9 mouse cellular contexts compared by ENCODE assay signal in the genomic region with DNA sequence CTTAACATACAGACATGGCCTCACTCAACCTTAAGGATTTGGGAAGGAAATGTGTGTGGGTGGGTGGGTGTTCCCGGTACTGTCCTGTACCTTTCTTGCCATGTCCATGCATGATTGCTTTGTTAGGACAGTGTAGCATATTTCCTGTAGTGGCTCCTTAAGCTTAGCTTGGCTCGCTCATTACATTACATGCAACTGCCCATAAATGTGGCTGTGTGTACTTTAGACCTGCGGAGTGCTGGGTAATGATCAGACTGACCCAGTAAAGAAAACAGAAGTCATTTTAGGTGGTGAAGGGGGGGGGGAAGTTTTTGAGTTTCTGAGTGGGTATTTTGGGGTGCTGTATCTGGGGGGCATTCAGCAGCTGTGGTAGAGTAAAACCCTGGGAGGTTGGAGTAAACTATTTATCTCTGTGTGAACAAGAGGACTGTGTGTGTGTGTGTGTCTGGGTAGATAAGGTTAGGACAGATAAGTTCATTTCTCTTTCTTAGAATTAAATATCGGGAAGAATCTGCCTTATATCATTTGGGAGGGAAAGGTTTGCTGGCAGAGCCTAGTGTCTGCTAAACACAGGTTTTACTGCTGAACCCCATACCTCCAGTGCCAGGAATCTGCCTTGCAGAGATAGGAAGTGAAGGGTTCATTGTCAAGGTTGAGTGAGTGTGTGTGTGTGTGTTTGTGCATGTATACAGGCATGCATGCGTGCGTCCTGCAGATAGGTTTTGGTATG. TPM values are rescaled to one million over a fixed set of nuclear protein-coding genes. Genes with fewer than 3 reads are reported as not detected.
DNase-seq lines count a peak whose midpoint lies in the region; ATAC-seq and TF ChIP-seq lines count a peak whose summit lies in the region.
"Had no signal": no experiment of that assay in that cellular context is flagged by ENCODE, and none has a peak within 500 bp of the region (broad histone marks: within the 10 kb centered on the region; RNA-seq: fewer than 3 reads in every experiment).

No protein-coding gene starts in this region.

- no peaks in the 10 kb centered on the region for H3K27me3 ChIP-seq in kidney, embryonic 14.5 days (ENCODE audit: control insufficient read depth, insufficient read depth, low read length)
- no peaks in the 10 kb centered on the region for H3K27me3 ChIP-seq in heart, postnatal 0 days (ENCODE audit: control insufficient read depth, insufficient read depth, low read length)
- peaks cover 4% of the 10 kb centered on the region; the same call in 1 of the 2 replicates for H3K27me3 ChIP-seq in liver, embryonic 16.5 days (ENCODE audit: control insufficient read depth, insufficient read depth, low read depth, low read length)

- 74% methylated on average over 6 of the region's 6 CpGs for WGBS in kidney, embryonic 14.5 days
- 49% methylated on average over 6 of the region's 6 CpGs for WGBS in heart, postnatal 0 days
- 20% methylated on average over 6 of the region's 6 CpGs for whole genome bisulfite sequencing in liver, embryonic 16.5 days (ENCODE audit: insufficient replicate concordance)

- no peak for TF ChIP-seq CTCF in gastrocnemius, adult 2 months (IDR thresholded peaks at IDR 0.05)
- TF ChIP-seq CTCF in heart, postnatal 0 days (IDR thresholded peaks at IDR 0.05; ENCODE audit: low read depth): no peak

- intact Hi-C loops in gastrocnemius, adult 2 months (cut with DNase I): no loop called here
- intact Hi-C loops in gastrocnemius, postnatal 36 days (cut with DNase I): no loop called here

- peaks cover 39% of the 10 kb centered on the region for H3K4me1 ChIP-seq in kidney, embryonic 14.5 days (ENCODE audit: control insufficient read depth, insufficient read depth, low read length)
- H3K4me1 ChIP-seq in heart, postnatal 0 days (ENCODE audit: control insufficient read depth, insufficient read depth): peaks cover 59% of the 10 kb centered on the region
- H3K4me1 ChIP-seq in liver, embryonic 16.5 days (ENCODE audit: control insufficient read depth, low read depth, low read length): peaks cover 73% of the 10 kb centered on the region

- peak overlapping the region; percentile 29; the same call in 1 of the 2 replicates for H3K4me3 ChIP-seq in gastrocnemius, adult 2 months
- H3K4me3 ChIP-seq in kidney, embryonic 14.5 days (ENCODE audit: low read length): no peak overlapping the region
- H3K4me3 ChIP-seq in heart, postnatal 0 days (ENCODE audit: low read depth, low read length): no peak overlapping the region
- H3K4me3 ChIP-seq in liver, embryonic 16.5 days (ENCODE audit: low read depth, low read length): peak overlapping the region; percentile 90

- H3K4me2 ChIP-seq in kidney, embryonic 14.5 days (replicated peaks; ENCODE audit: low read depth, low read length): no peak overlapping the region
- H3K4me2 ChIP-seq in heart, postnatal 0 days (ENCODE audit: low read depth, low read length): no peak overlapping the region
- peak overlapping the region; percentile 81 for H3K4me2 ChIP-seq in liver, embryonic 16.5 days (ENCODE audit: low read depth, low read length)

- no peak for ATAC-seq in kidney, embryonic 14.5 days (ENCODE audit: low FRiP score, low TSS enrichment)
- no peak for ATAC-seq in heart, postnatal 0 days (ENCODE audit: insufficient read depth, low read depth)
- peak; percentile 64 for ATAC-seq in liver, embryonic 16.5 days (ENCODE audit: low read depth)

- DNase-seq in gastrocnemius, adult 2 months: no peak
- DNase-seq in gastrocnemius, postnatal 36 days: no peak
- DNase-seq in kidney, postnatal 10 days: no peak
- no peak for DNase-seq in heart, postnatal 0 days (ENCODE audit: low spot score)
- no peak for DNase-seq in gastrocnemius, adult 18-20 months (ENCODE audit: low spot score)
- no peak for DNase-seq in thymus, postnatal 14 days
- DNase-seq: left cerebral cortex, postnatal 4 days had no signal

- H3K9me3 ChIP-seq in kidney, embryonic 14.5 days (ENCODE audit: control insufficient read depth, low read length): no peaks in the 10 kb centered on the region
- no peaks in the 10 kb centered on the region for H3K9me3 ChIP-seq in heart, postnatal 0 days (replicated peaks; ENCODE audit: control insufficient read depth, low read length)
- H3K9me3 ChIP-seq in liver, embryonic 16.5 days (replicated peaks; ENCODE audit: control insufficient read depth, low read length): no peaks in the 10 kb centered on the region

- no peak overlapping the region for H3K9ac ChIP-seq in kidney, embryonic 14.5 days (ENCODE audit: low read depth, low read length)
- no peak overlapping the region; the same call in 1 of the 2 replicates for H3K9ac ChIP-seq in heart, postnatal 0 days (replicated peaks; ENCODE audit: low read depth, low read length)
- peak overlapping the region; percentile 95 for H3K9ac ChIP-seq in liver, embryonic 16.5 days (ENCODE audit: low read depth, low read length)

- peak overlapping the region; percentile 46 for H3K27ac ChIP-seq in gastrocnemius, adult 2 months
- H3K27ac ChIP-seq in kidney, embryonic 14.5 days (ENCODE audit: low read depth, low read length): peak overlapping the region; percentile 32; the same call in 1 of the 2 replicates
- peak overlapping the region; percentile 47 for H3K27ac ChIP-seq in heart, postnatal 0 days (ENCODE audit: low read depth)
- H3K27ac ChIP-seq in liver, embryonic 16.5 days (ENCODE audit: low read length): peak overlapping the region; percentile 93

- no peaks in the 10 kb centered on the region for H3K36me3 ChIP-seq in kidney, embryonic 14.5 days (ENCODE audit: control insufficient read depth, insufficient read depth, low read length)
- peaks cover 9% of the 10 kb centered on the region for H3K36me3 ChIP-seq in heart, postnatal 0 days (replicated peaks; ENCODE audit: control insufficient read depth, insufficient read depth, low read length)
- H3K36me3 ChIP-seq in liver, embryonic 16.5 days (ENCODE audit: control insufficient read depth, insufficient read depth): peaks cover 23% of the 10 kb centered on the region

- TF ChIP-seq EP300 in heart, postnatal 0 days (IDR thresholded peaks at IDR 0.05; ENCODE audit: low read depth): no peak

RNA-seq across cellular contexts. Expression of gene Gmpr, which starts 4.6 kb away (rescaled TPM):
- total RNA-seq in gastrocnemius, adult 2 months (2021): 100 to 1,000 TPM; 152 to 185 TPM
- total RNA-seq in gastrocnemius, postnatal 36 days (2021): 100 to 1,000 TPM; 157 to 197 TPM
- polyA plus RNA-seq in kidney, embryonic 14.5 days (2014; fragmentation: Nextera tagmentation; extraction: Ambion mirVana): 38.7 and 48.9 TPM in 2 replicates
- 195 TPM in 2 replicates for total RNA-seq in heart, postnatal 0 days (2014; rRNA removed; ENCODE audit: low replicate concordance)
- 282 and 284 TPM in 2 replicates for polyA plus RNA-seq in heart, postnatal 0 days (2015; fragmentation: Nextera tagmentation; extraction: Ambion mirVana)
- 212 and 220 TPM in 2 replicates for polyA plus RNA-seq in liver, embryonic 16.5 days (2015; fragmentation: Nextera tagmentation; extraction: Ambion mirVana)
- total RNA-seq in gastrocnemius, adult 18-20 months (2021): 100 to 1,000 TPM; 180 to 190 TPM

Comparison
In these comparisons a context has a peak if more than half of its experiments do, and no peak if none do; other contexts are left out.
1. H3K27ac ChIP-seq: peak in every context shown above with its lines; median percentile 93 in liver, embryonic 16.5 days; 47 in heart, postnatal 0 days; 46 in gastrocnemius, adult 2 months; 32 in kidney, embryonic 14.5 days.
2. H3K4me3 ChIP-seq: peak in gastrocnemius, adult 2 months (single experiment) and liver, embryonic 16.5 days (single experiment); none in kidney, embryonic 14.5 days (single experiment) and heart, postnatal 0 days (single experiment).